Mouse (Mus musculus): Measurements from ENCODE around the gene Tex11. TPM values are rescaled to one million over a fixed set of nuclear protein-coding genes. Genes with fewer than 3 reads are reported as not detected.
"Not testable (repeated sequence)": the region's sequence is repeated elsewhere in the genome, so short reads cannot be mapped to it uniquely, and the experiment has no call there.

The Tex11 gene
- under 1 TPM in 1 of 2 experiments, not detected in 1; 0.28 TPM for total RNA-seq (2021)

DNA sequence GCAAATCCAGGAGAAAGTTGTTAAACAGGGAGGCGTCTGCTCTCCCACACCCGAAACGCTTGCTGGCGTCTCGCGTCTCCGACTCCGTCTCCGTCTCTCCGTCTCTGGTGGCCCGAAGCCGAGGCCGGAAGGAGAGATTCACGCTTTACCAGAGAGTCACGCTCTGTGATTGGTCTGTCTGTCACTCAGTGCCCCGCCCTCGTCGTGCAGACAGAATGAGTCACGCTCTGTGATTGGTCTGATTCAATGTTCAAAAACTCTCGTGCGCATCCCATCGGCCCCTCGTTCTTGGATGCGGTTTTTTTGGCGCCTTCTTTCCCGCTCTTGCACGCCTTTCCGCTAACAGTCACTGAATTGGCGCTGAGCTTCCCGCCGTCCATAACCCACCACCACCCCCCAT lies at the start of gene Tex11:
TSS of gene Tex11 (minus strand) at position 127 of the 400 bp plus-strand sequence.
- intact Hi-C loops (cut with DNase I), result no loop called here
- no peak for DNase-seq

DNA sequence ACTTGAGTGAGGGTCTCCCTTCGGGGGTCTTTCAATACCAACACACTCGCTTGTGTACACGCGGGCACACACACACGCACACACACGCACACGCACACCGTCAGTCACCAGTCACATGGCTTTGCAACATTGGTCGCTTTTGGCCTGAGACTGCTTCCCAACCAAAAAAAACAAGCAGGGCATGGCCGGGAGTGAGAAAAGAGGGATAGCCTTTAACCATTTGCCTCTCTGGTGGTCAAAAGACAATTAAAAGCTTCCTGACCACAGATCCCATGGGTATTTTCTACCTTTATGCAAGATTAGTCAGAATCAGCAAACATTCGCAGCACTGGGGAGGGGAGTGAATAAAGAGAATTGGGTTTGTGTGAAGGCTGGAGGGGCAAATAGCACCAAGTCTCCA lies 26.5 kb upstream of the Tex11 start, which contains the start of gene Slc7a3:
TSS of gene Slc7a3 (minus strand) at position 101 of the 400 bp plus-strand sequence.
- DNase-seq, result no peak
- intact Hi-C loops (cut with DNase I), result no loop called here

DNA sequence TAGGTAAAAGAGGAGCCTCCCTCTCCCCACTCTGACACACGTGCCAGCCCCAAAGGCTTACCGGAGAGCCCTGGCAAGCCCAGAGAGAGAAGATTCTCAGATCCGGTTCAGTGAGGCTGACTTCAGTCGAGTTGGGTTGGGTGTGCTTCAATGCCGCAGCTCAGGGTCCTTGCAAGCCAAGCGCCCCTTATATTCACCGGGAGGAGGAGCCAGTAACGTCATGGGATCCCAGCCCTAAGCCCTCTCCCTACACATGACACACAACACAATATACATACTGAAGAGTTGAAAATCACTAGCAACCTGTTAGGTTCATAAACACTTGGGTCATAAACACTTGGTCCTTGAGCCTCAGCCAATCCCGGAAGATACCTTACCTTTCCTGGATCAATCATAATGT lies 25.7 kb upstream of the Tex11 start:
- DNase-seq; intact Hi-C loops (cut with DNase I): not testable (repeated sequence)

DNA sequence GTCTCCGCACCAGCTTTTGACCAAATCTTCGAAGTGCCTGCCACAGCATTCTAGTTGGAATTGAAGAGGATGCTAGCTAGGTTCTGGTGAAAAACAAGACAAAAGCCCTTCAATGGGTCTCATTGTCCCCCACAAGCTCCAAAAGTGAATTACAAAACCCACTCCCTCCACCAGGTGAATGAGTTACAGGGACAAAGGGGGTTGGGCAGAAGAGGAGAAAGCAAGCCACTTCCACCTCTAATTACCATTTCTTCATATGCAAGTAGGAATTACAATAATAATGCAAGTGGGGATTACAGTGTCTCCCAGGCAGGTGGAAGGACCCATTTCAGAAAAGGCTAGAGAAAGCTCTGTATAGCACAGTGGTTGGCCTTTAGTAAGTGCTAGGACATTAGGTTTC lies 24.7 kb upstream of the Tex11 start:
- intact Hi-C loops (cut with DNase I), result no loop called here
- DNase-seq, result no peak

DNA sequence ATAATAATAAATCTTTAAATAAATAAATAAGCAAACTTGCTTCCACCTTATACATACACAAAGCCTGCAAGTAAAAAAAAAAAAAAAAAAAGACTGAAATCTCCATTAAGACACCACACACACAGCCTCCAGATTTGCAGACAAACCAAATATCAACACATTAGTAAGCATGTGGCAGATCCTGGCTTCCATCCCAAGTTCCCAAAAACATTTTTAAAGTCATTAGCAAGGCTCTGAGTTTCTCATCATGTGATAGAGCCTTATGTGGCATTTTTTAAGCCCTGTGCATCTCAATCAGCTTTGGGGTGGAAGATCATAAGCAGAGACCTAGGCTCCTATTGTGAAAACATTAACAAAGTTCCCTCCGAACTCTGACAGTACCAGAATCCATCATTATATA lies 5.8 kb upstream of the Tex11 start:
- intact Hi-C loops (cut with DNase I), result no loop called here
- no peak for DNase-seq

DNA sequence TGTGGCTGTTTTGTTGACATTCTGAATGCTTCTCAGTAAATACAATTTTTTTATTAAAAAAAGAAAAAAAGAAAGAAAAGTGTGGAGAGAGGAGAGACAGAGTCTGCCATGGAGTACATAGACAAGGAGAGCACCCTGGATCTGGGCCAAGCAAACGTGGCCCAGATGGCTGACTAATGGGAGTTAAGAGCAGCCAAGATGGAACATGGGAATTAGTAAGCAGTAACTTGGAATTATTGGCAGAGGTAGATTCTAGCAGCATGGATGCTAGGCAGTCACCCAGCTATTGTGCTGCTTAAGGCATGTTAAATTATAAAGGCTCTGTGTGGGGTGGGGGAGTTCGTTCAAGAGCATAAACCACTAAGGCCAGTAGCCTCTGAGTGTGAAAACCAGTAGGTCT lies 4.0 kb upstream of the Tex11 start:
- intact Hi-C loops (cut with DNase I), result no loop called here
- no peak for DNase-seq

DNA sequence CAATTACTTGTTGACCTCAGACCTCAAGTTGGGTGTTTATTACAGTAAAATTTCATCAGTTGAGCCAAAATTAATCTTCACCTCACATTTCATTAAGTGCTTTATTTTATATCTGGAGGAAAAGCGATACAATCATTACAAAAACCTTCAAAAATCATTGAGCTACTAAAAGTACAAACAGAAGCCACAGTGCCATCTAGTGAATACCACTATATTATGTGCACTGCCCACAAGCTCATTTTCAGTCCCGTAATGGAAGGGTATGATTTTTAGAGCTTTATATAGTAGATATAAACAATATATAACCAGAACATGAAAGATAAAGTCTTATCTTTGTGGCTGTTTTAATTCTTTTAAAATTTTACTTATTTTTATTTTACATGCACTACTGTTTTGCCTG lies 115.8 kb downstream of the Tex11 start:
- intact Hi-C loops (cut with DNase I), result loop anchor here (10.0 kb wide), 2 partner anchors 169 to 319 kb away; partner anchors contain the start of genes Kif4 and Pdzd11
- no peak for DNase-seq

DNA sequence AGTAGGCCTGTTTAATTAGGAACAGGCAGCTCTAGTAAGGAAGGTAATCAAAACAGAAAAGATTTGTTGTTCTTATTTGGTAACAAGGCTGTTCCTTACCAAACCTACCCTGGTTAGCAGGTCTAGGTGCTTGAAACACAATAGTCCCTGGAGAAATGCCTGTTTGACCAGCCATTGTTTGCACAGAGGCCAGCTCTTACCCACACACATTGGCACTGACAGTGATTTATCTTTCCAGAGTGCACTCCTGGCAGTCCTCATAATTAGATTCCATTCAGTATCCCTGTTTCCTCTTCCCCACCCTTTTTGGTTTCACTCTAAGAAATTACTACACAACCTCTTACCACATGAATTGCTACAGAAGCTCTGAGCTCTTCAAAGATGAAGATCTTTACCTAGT lies 220.3 kb downstream of the Tex11 start:
- DNase-seq, result no peak

DNA sequence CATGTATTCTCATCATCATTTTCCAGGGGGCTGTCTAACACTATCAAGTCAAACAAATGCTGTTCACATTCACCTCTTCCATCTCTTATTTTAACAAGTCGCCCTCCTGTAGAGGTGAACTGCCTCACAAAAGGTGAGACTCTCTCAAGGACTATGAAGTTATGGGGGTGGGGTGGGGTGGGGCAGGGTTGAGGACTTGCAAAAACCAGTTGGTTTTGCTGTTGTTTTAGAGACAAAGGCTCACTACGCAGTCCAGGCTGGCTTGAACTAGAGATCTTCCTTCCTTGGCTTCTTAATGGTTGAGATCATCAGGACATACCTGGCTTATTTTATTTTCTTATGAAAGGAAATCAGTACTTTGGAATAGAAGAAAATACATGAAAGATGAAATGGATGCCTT lies 226.7 kb downstream of the Tex11 start:
- no peak for DNase-seq
- intact Hi-C loops (cut with DNase I), result no loop called here

More for the DNA sequence above, 220.3 kb downstream of the Tex11 start:
- intact Hi-C loops (cut with DNase I), result no loop called here

DNA sequence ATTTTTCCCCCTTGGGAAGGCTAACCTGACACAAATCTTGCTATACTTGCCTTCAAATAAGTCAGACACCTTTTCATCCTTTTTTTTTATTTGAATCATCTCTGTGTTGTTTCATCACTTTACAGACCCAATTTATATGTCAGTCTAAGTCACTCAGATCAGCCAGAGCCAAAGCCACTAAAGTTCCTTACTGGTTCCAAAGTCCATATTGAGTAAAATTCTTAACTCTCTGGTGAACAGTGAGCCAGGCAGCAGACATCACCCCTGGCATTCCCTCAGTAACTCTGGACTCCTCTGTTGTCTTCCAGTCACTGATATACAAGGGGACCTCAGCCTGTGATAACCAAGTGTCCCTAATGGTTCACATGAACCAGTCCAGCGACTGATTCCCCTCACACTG lies 233.9 kb downstream of the Tex11 start:
- no peak for DNase-seq
- intact Hi-C loops (cut with DNase I), result no loop called here

DNA sequence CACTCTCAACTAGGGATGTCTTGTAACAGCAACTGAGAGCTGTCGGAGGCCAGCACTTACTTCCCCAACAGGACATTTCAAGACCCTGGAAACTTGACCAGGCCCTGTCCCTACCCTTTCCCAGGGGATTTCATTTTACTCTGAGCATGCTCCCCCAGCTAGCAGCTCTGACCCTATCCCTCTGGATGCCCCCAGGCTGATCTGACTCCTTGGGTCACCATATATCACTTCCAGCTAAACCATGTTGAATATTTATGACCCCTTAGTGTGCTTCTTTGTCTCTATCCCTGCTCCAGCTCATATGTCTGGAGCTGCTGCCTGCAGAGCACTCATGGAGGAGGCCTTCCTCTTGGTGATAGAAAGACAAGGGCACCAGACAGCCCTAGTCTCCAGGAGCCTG lies 238.3 kb downstream of the Tex11 start:
- intact Hi-C loops (cut with DNase I), result no loop called here
- no peak for DNase-seq

DNA sequence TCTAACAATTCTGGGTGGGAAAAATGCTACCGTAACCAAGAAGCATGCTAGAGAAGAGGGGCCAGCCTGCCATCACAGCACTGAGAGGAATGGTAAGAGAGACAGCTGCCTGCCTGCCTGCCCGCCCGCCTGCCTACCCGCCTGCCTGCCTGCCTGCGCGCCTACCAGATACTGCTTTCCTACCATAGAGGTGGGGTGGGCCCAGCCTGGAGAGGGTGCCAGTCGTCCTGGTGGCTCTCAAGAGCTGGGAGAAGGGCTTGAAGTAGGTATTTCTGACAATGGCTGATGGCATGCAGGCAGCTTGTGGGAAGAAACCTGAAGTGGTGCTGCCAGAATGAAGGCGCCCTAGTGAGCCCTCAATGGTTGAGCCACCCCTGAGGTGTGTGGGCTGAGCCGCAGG lies 240.8 kb downstream of the Tex11 start:
- intact Hi-C loops (cut with DNase I), result no loop called here
- no peak for DNase-seq

DNA sequence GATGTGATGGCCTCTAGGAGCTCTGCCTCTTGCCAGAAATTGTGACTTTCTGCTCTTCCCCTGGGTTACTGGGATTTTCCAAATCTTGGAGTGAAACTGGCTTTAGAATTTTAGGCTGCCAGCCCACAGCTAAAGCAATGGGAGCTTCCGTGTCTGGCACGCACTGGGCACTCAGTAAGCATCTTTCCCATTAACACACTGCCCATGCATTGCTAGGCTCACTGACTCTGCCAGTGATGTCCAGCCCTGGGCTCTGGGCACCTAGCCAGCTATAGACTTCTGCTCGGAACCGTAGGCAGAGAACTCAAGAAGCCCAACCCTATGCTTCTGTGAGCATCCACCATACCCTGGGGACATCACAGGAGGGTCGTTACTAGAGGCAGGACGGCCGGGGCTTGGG lies 243.7 kb downstream of the Tex11 start:
- no peak for DNase-seq
- intact Hi-C loops (cut with DNase I), result no loop called here

DNA sequence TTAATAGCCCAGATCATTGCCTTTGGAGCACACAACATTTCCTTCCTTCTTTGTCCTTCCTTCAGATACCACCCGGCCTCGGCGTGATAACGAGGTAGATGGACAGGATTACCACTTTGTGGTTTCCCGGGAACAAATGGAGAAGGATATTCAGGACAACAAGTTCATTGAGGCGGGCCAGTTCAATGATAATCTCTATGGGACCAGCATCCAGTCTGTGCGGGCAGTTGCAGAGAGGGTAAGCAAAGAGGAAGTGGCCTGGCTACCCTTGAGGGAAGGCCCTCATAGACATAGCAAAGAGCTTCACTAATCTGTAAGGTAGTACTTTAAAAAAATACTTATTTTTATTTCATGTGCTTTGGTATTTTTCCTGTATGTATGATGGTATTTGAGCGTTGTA lies 245.3 kb downstream of the Tex11 start:
- no peak for DNase-seq
- intact Hi-C loops (cut with DNase I), result no loop called here

DNA sequence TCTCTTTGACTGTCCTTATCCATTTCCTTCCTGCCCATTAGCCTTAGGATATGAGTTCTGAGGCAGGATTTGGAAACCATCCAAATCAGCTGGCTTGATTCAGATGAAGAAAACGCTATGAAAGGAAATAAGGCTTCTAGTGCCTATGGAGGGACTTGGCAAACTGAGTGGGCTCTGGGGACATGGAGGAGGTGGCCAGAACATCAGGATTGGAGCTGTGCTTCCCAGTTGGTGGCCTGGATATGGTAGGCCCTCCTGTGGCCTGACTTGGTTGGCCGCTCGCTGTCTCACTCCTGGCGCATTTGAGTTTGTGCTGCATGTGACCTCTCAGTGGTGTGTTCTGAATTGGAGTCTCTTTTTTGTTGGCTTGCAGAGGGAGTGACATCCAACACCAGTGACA lies 248.3 kb downstream of the Tex11 start:
- intact Hi-C loops (cut with DNase I), result no loop called here

DNA sequence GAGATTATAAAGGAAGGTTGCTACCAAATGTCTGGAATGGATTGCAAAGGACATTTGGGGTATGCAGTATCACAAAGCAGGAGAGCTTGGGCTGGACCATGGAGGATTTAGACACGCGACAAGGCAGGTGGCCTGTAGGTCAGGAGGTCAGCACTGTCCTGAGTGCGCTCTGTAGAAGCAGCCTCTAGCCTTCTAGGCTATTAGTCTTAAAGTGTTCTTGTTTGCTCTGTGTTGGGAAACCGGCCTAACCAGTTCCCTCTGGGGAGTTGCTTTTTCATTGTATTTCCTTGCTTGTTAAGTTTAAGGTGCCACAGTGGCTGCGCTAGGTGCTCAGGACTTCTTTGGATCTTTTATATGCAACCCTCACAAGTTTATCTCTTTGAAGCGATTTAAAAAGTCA lies 257.4 kb downstream of the Tex11 start:
- no peak for DNase-seq
- intact Hi-C loops (cut with DNase I), result no loop called here

More for the DNA sequence above, 248.3 kb downstream of the Tex11 start:
- DNase-seq, result no peak

DNA sequence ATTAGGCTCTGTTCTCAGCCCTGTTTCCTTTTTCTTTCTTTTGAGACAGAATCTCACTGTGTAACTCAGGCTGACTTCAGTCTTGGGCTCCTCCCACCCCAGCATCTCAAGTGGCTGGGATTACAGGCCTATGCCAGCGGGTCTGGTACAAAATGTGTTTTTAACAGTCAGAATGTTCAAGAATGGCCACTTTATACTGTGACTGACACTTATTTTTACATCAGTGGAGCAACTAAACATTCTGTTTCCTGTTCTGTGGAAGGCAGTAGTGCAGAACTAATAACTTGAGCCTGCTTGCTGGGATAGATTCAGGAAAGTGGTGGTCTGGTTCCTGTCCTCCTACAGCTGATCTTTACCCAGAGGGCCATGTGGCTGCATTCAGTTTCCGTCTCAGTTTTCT lies 258.8 kb downstream of the Tex11 start:
- intact Hi-C loops (cut with DNase I), result no loop called here
- DNase-seq, result no peak

DNA sequence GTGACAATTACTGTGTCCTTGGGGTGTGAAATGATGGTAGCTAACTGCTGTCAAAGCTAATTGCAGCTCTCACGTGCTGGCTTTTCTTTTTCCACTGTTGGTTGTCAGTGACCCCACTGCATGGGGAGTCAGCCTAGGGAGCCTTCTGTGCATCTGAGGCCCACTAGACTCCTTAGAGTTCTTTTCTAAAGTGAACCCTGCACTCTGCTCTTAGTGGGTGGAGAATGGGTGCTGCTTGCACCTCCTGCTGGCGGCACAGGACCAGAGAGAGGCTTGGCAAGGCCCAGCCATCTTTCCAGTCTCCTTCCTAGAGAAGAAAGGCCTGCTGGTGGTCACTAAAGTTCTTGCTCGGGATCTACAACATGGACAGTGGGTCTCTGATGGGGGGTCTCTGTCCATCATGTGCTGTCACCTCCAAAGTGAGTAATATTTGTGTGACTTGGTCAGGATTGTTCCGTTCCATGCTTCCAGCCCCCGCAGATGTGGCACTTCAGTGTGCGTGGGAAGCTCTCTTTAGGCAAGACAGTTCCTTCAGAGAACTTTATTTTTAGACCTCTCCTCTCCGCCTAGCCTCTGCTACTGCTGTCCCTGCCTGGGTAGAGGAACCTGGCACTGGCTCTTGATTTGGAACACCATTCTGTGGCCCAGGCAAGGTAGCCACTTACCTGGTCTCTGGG lies 261.5 kb downstream of the Tex11 start:
- DNase-seq, result no peak
- intact Hi-C loops (cut with DNase I), result no loop called here

DNA sequence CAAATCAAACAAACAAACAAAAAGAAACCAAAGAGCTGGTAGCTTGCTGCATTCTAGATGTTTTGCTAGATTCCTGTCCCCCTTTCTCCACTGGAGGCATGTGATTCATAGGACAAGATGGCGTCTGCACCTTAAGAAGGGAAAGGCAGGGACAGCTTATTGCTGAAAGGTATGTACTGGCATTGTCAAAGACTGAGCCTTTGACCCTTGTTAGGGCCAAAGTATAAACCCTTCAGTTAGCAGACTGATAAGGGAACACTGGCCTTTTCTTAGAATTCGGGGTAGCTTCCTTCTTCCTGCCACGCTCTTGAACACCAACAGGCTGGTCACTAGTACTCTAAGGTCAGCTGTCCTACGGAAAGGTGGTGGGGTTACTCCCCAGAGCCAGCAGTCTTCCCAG lies 262.1 kb downstream of the Tex11 start:
- intact Hi-C loops (cut with DNase I), result no loop called here
- DNase-seq, result no peak

DNA sequence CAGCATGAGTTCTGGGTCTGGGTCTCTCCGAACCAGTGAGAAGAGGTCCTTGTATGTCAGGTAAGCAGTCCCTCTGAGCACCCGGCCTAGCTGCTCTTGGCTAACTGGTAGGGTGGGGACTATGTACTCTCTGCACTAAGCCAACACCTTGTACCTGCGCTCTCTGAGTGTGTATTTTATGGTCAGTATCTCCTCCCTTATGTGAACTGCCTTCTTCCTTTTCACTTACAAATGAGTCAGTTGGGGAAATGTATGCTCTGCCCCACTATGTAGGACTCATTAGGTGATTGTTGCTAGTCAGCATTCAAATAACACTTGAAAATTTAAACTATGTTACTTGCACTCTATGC lies 262.8 kb downstream of the Tex11 start:
- intact Hi-C loops (cut with DNase I), result no loop called here
- DNase-seq, result no peak

DNA sequence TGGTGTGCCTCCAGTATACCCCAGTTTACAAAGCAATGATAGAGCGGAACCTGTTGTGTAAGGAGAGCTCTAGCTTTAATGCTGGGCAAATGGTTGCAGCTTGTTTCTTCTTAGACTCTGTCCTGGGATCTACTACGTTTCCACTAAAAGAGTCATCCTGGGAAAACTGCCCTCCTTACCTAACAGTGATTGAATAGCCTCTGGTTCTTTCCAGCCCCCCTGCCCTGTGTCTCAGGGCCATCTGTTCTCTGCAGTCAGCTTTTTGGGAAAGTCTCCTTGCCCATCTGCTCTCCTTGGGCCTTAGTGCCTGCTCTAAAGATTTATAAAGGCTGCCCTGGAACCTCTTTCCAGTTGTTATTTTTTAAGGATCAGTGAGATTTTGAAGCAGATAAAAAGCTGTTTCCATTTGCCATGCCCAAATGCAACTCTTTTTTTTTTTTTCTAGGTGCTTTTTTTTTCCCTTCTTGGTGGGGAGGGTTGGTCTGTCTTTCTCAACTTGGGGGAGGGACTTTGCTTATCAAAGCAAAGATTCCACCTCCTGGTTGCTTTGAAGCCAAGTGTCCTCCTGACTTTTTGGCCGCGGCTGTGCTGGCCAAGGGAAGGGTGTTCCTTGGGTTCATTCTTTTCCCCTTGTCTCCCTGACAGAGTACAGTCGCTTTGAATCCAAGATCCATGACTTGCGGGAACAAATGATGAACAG lies 263.3 kb downstream of the Tex11 start:
- DNase-seq, result no peak
- intact Hi-C loops (cut with DNase I), result no loop called here

DNA sequence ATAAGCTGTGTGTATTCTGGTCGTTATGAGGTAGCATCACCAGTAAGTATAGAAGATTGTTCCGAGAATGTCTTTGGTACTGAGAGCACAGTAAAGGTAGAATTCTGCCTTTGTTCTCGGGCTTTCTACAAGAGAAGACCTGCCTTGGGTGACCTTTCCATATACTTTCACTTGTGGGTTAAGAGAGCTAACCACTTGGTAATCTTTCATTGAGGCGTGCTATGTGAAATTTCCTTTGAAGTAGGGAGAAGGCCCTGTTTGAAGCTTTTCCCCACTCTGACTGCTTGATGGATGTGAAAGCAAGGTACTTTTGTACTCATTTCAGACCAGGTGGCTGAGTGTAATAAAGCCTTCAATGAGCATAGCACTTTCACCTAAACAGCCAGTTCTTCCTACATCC lies 270.1 kb downstream of the Tex11 start:
- no peak for DNase-seq
- intact Hi-C loops (cut with DNase I), result no loop called here

All from heart, postnatal 36 days (tissue).